Mouse (Mus musculus): ENCODE results near the gene Vmn1r38. TPM values are rescaled to one million over a fixed set of nuclear protein-coding genes. Genes with fewer than 3 reads are reported as not detected.
"Not testable (repeated sequence)": the region's sequence is repeated elsewhere in the genome, so short reads cannot be mapped to it uniquely, and the experiment has no call there.

Vmn1r38 gene
- not detected for total RNA-seq (2021)
- not detected in 2 replicates for polyA plus RNA-seq (2012; rRNA removed)
- long read RNA-seq = 0 reads

DNA sequence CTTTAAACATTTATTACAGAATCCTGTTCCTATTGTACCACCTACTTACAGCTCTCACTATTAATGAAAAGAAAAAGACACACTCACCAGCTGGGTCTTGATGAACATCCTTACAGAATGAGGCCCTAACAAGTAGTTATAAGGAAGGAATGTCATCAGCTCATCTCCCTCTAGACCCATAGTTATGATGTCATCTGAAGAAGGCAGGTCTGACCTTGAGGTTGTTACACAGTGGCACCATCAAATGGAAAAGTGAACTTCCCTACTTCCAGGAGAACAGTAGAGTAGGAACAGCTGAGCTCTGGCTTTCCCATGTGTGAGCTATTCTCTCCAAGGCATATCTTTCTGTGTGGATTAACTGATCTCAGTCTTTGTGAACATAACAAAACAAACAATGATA, at the start of gene Vmn1r38:
Gene Vmn1r38 (minus strand): TSS at position 101 of the 400 bp plus-strand sequence.
- H3K36me3 ChIP-seq (ENCODE audit: control insufficient read depth, insufficient read depth, low read length); H3K27ac ChIP-seq; DNase-seq; H3K9ac ChIP-seq (ENCODE audit: low read depth, low read length); H3K27me3 ChIP-seq (ENCODE audit: control insufficient read depth, insufficient read depth, low read length); H3K4me1 ChIP-seq (ENCODE audit: control insufficient read depth, insufficient read depth, low read length); intact Hi-C loops (cut with DNase I); H3K79me2 ChIP-seq (replicated peaks; ENCODE audit: control insufficient read depth, insufficient read depth, low read length); H3K4me3 ChIP-seq: not testable (repeated sequence)

- TF ChIP-seq EP300 (IDR thresholded peaks at IDR 0.05; ENCODE audit: insufficient read depth, low read depth, low read length) (no peak), POLR2A (IDR thresholded peaks at IDR 0.05; ENCODE audit: insufficient read depth, low read depth, low read length) (no peak), CTCF (IDR thresholded peaks at IDR 0.05) (no peak)
- Histone ChIP-seq H3K36me3 (ENCODE audit: control insufficient read depth, insufficient read depth, low read length) (no peaks in the 10 kb centered on the region), H3K4me1 (ENCODE audit: control insufficient read depth, insufficient read depth, low read length) (no peaks in the 10 kb centered on the region), H3K79me2 (replicated peaks; ENCODE audit: control insufficient read depth, insufficient read depth, low read length) (no peaks in the 10 kb centered on the region), H3K27me3 (ENCODE audit: control insufficient read depth, insufficient read depth, low read length) (no peaks in the 10 kb centered on the region), H3K27ac (no peak within 1 kb of the TSS), H3K4me3 (no peak within 1 kb of the TSS), H3K9ac (ENCODE audit: low read depth, low read length) (no peak within 1 kb of the TSS)
- no peak for DNase-seq
- intact Hi-C loops (cut with DNase I) = no loop called here
- 88% methylated on average over 2 of the region's 2 CpGs for WGBS
These were observed 28.1 kb upstream of the Vmn1r38 start, which contains the start of gene Vmn1r39 for GRCm38 (mm10) chr6:66810509-66810908. Gene Vmn1r39, minus strand, starts transcription at chr6:66810609.

DNA sequence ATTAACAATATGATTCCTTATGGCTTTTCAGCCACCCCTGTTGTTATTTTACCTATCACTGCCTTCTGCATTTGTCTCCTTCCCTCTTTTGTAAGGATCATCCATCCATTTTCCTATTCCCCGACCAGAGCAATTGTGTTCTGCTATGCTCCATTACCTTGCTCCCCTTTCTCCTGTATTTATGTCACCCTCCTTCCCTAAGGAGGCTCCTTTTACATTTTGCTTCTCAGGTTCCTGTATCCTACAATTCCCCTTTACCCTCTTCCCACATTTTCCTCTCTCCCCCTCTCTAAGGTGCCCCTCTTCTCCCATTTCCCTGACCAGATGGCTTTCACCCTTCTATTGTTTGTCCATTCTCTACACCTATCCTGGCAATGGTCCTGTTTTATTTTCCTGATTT, 23.9 kb upstream of the Vmn1r38 start:
- H3K79me2 ChIP-seq (replicated peaks; ENCODE audit: control insufficient read depth, insufficient read depth, low read length) = no peaks in the 10 kb centered on the region
- WGBS = 66% methylated on average over 1 of the region's 1 CpGs
- intact Hi-C loops (cut with DNase I) = no loop called here

GRCm38 (mm10) chr6:66805713-66806112, 23.3 kb upstream of the Vmn1r38 start:
- Histone ChIP-seq H3K79me2 (replicated peaks; ENCODE audit: control insufficient read depth, insufficient read depth, low read length) (no peaks in the 10 kb centered on the region), H3K36me3 (ENCODE audit: control insufficient read depth, insufficient read depth, low read length) (no peaks in the 10 kb centered on the region), H3K4me3 (no peak overlapping the region), H3K27me3 (ENCODE audit: control insufficient read depth, insufficient read depth, low read length) (no peaks in the 10 kb centered on the region), H3K9ac (ENCODE audit: low read depth, low read length) (no peak overlapping the region), H3K4me1 (ENCODE audit: control insufficient read depth, insufficient read depth, low read length) (no peaks in the 10 kb centered on the region), H3K27ac (no peak overlapping the region)
- no peak for DNase-seq
- TF ChIP-seq POLR2A (IDR thresholded peaks at IDR 0.05; ENCODE audit: insufficient read depth, low read depth, low read length) (no peak), EP300 (IDR thresholded peaks at IDR 0.05; ENCODE audit: insufficient read depth, low read depth, low read length) (no peak), CTCF (IDR thresholded peaks at IDR 0.05) (no peak)
- intact Hi-C loops (cut with DNase I) = no loop called here
- 77% methylated on average over 3 of the region's 3 CpGs for WGBS

More for the DNA sequence above, 23.9 kb upstream of the Vmn1r38 start:
- Histone ChIP-seq H3K4me3 (no peak overlapping the region), H3K4me1 (ENCODE audit: control insufficient read depth, insufficient read depth, low read length) (no peaks in the 10 kb centered on the region), H3K9ac (ENCODE audit: low read depth, low read length) (no peak overlapping the region), H3K36me3 (ENCODE audit: control insufficient read depth, insufficient read depth, low read length) (no peaks in the 10 kb centered on the region), H3K27ac (no peak overlapping the region), H3K27me3 (ENCODE audit: control insufficient read depth, insufficient read depth, low read length) (no peaks in the 10 kb centered on the region)
- TF ChIP-seq CTCF (IDR thresholded peaks at IDR 0.05) (no peak), POLR2A (IDR thresholded peaks at IDR 0.05; ENCODE audit: insufficient read depth, low read depth, low read length) (no peak), EP300 (IDR thresholded peaks at IDR 0.05; ENCODE audit: insufficient read depth, low read depth, low read length) (no peak)
- DNase-seq = no peak

- intact Hi-C loops (cut with DNase I); H3K4me1 ChIP-seq (ENCODE audit: control insufficient read depth, insufficient read depth, low read length); H3K9ac ChIP-seq (ENCODE audit: low read depth, low read length); DNase-seq; H3K36me3 ChIP-seq (ENCODE audit: control insufficient read depth, insufficient read depth, low read length); H3K27ac ChIP-seq; H3K27me3 ChIP-seq (ENCODE audit: control insufficient read depth, insufficient read depth, low read length); H3K4me3 ChIP-seq; H3K79me2 ChIP-seq (replicated peaks; ENCODE audit: control insufficient read depth, insufficient read depth, low read length): not testable (repeated sequence)
These were observed 53.3 kb downstream of the Vmn1r38 start, which contains the start of gene Vmn1r37 for GRCm38 (mm10) chr6:66729082-66729481. Gene Vmn1r37, plus strand, starts transcription at chr6:66729382.

Other genes starting within 250 kb of the Vmn1r38 start
- gene Mad2l1, start 247.2 kb downstream of the Vmn1r38 start, total RNA-seq (2021) = 1 to 10 TPM; 2.7 to 2.8 TPM
- 1.7 and 3.2 TPM in 2 replicates for gene Mad2l1, start 247.2 kb downstream of the Vmn1r38 start, polyA plus RNA-seq (2012; rRNA removed)
- not detected for gene Vmn1r32, start 222.5 kb downstream of the Vmn1r38 start, total RNA-seq (2021)
- gene Vmn1r32, start 222.5 kb downstream of the Vmn1r38 start, polyA plus RNA-seq (2012; rRNA removed) = not detected in 2 replicates
- not detected for gene Vmn1r33, start 164.3 kb downstream of the Vmn1r38 start, total RNA-seq (2021)
- not detected in 2 replicates for gene Vmn1r33, start 164.3 kb downstream of the Vmn1r38 start, polyA plus RNA-seq (2012; rRNA removed)
- not detected for gene Vmn1r34, start 138.7 kb downstream of the Vmn1r38 start, total RNA-seq (2021)
- gene Vmn1r34, start 138.7 kb downstream of the Vmn1r38 start, polyA plus RNA-seq (2012; rRNA removed) = not detected in 2 replicates
- gene Vmn1r35, start 96.7 kb downstream of the Vmn1r38 start, total RNA-seq (2021) = not detected
- gene Vmn1r35, start 96.7 kb downstream of the Vmn1r38 start, polyA plus RNA-seq (2012; rRNA removed) = not detected in 2 replicates
- not detected for gene Vmn1r36, start 63.5 kb downstream of the Vmn1r38 start, total RNA-seq (2021)
- not detected in 2 replicates for gene Vmn1r36, start 63.5 kb downstream of the Vmn1r38 start, polyA plus RNA-seq (2012; rRNA removed)
- not detected for gene Vmn1r37, start 53.2 kb downstream of the Vmn1r38 start, total RNA-seq (2021)
- gene Vmn1r37, start 53.2 kb downstream of the Vmn1r38 start, polyA plus RNA-seq (2012; rRNA removed) = not detected in 2 replicates
- gene Vmn1r39, start 28.0 kb upstream of the Vmn1r38 start, total RNA-seq (2021) = not detected
- not detected in 2 replicates for gene Vmn1r39, start 28.0 kb upstream of the Vmn1r38 start, polyA plus RNA-seq (2012; rRNA removed)
- 10 to 100 TPM; 34.4 to 35.6 TPM for gene Gng12, start 113.8 kb upstream of the Vmn1r38 start, total RNA-seq (2021)
- 15.5 and 24.6 TPM in 2 replicates for gene Gng12, start 113.8 kb upstream of the Vmn1r38 start, polyA plus RNA-seq (2012; rRNA removed)